Mouse (Mus musculus): Measurements from ENCODE around the gene Ddr1.

- TF ChIP-seq POLR2A (IDR thresholded peaks at IDR 0.05; ENCODE audit: extremely low read depth, insufficient read depth, low read length) = no peak
- TF ChIP-seq CTCF (IDR thresholded peaks at IDR 0.05; ENCODE audit: low read depth, low read length) = no peak
These were observed at the start of gene Ddr1 for GRCm38 (mm10) chr17:35704621-35705464.
